Mouse (Mus musculus) heart, adult 2 months (tissue): ENCODE data around the gene Msgn1. TPM values are rescaled to one million over a fixed set of nuclear protein-coding genes. Genes with fewer than 3 reads are reported as not detected.

Experiments used
- DNase-seq, 2 experiments: peaks; one replicate each; pipeline ENCODE4 v3.0.0; 2021
- H3K27ac ChIP-seq: fragments of 200-600 bp; 2 replicates; pipeline ENCODE4 v1.8.1; 2022
- H3K27me3 ChIP-seq: fragments of 200-500 bp; 2 replicates; pipeline ENCODE4 v1.6.1; 2012; ENCODE audit warnings: mild to moderate bottlenecking, low read length, inconsistent platforms, mixed read lengths; ENCODE audit not compliant: control insufficient read depth, insufficient read depth
- H3K36me3 ChIP-seq: fragments of 200-500 bp; 2 replicates; pipeline ENCODE4 v1.6.1; 2012; ENCODE audit warnings: low read length, inconsistent platforms; ENCODE audit not compliant: control insufficient read depth, insufficient read depth
- H3K4me1 ChIP-seq: fragments of 200-500 bp; 2 replicates; pipeline ENCODE4 v1.6.1; 2011; ENCODE audit warnings: low read length; ENCODE audit not compliant: control insufficient read depth, insufficient read depth
- H3K4me3 ChIP-seq: fragments of 200-600 bp; 2 replicates; pipeline ENCODE4 v1.8.1; 2022
- H3K79me2 ChIP-seq: fragments of 200-500 bp; replicated peaks from 2 replicates; pipeline ENCODE4 v1.6.1; 2012; ENCODE audit warnings: mild to moderate bottlenecking, inconsistent platforms, low read length, moderate library complexity, mixed read lengths; ENCODE audit not compliant: control insufficient read depth, insufficient read depth
- H3K9ac ChIP-seq: fragments of 200-500 bp; 2 replicates; pipeline ENCODE4 v1.6.1; 2012; ENCODE audit warnings: low read depth, mild to moderate bottlenecking, control low read depth, inconsistent platforms, low read length, mixed read lengths
- CTCF ChIP-seq: fragments of 200-600 bp; IDR thresholded peaks from 2 replicates; pipeline ENCODE4 v1.8.1; 2022; ENCODE audit warnings: antibody characterized with exemption, mild to moderate bottlenecking, moderate library complexity
- EP300 ChIP-seq: fragments of 200-500 bp; IDR thresholded peaks from 2 replicates; pipeline ENCODE4 v1.6.1; 2011; ENCODE audit warnings: low read depth, low read length, control low read depth; ENCODE audit not compliant: insufficient read depth
- POLR2A ChIP-seq: fragments of 200-500 bp; IDR thresholded peaks from 2 replicates; pipeline ENCODE4 v1.6.1; 2011; ENCODE audit warnings: mild to moderate bottlenecking, low read depth, low read length, control low read depth; ENCODE audit not compliant: insufficient read depth
- WGBS: fragments of 180-500 bp; shearing (Covaris S2); methylation state at CpG from one replicate; pipeline ENCODE4 v1.1.7; 2018; 5-methylcytosine and 5-hydroxymethylcytosine counted together
- intact Hi-C: fragments of 180-260 bp; cut with DNase I; formaldehyde crosslinking; loops from one replicate; pipeline ENCODE4 v1.15.1; 2025
- long read RNA-seq: library from polyadenylated mRNA; stranded (forward); transcript quantifications from one replicate; pipeline ENCODE4 v2.0.0, GENCODE M21; 2021
- polyA plus RNA-seq: library from polyadenylated mRNA; depleted of rRNA; stranded (reverse); fragments of >200 nt; gene quantifications from 2 replicates; pipeline ENCODE4 v1.2.3, GENCODE M21; 2012; rRNA removed
- total RNA-seq, 2 experiments: library from RNA; stranded (reverse); gene quantifications; 2 replicates each; pipeline ENCODE4 v1.2.3; 2021

Msgn1 gene
- total RNA-seq (not detected), polyA plus RNA-seq (not detected in 2 replicates)
- long read RNA-seq: 0 reads

DNA sequence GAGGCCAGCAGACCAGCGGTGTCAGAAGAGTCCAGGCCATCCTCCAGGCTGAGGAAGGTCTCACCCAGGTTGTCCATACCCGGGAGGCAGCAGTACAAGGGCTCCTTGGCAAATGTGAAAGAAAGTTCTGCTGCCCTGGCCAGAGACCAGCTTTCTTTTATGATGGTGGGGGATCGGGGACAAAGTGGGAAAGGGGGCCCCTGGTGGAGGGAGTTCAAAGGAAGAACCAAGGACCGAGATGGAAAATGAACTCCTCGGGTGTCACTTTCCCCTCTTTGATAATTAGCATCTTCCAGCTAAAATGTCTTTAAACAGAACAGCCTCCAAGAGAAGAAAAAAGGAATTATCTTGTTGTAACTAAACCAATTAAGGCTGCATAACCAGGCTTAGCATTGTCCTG is at the start of gene Msgn1:
Gene Msgn1, minus strand, starts transcription at position 101 of the 400 bp plus-strand sequence.
- H3K9ac ChIP-seq: no peak within 1 kb of the TSS
- no peak within 1 kb of the TSS for H3K27ac ChIP-seq
- no peaks in the 10 kb centered on the region for H3K27me3 ChIP-seq
- no peak for TF ChIP-seq CTCF
- no peak for TF ChIP-seq POLR2A
- no peak for TF ChIP-seq EP300
- H3K79me2 ChIP-seq: no peaks in the 10 kb centered on the region
- no peak for DNase-seq
- peaks cover 5% of the 10 kb centered on the region for H3K4me1 ChIP-seq
- H3K4me3 ChIP-seq: no peak within 1 kb of the TSS
- no peaks in the 10 kb centered on the region for H3K36me3 ChIP-seq
- WGBS: 54% methylated on average over 5 of the region's 5 CpGs
- intact Hi-C loops: no loop called here

DNA sequence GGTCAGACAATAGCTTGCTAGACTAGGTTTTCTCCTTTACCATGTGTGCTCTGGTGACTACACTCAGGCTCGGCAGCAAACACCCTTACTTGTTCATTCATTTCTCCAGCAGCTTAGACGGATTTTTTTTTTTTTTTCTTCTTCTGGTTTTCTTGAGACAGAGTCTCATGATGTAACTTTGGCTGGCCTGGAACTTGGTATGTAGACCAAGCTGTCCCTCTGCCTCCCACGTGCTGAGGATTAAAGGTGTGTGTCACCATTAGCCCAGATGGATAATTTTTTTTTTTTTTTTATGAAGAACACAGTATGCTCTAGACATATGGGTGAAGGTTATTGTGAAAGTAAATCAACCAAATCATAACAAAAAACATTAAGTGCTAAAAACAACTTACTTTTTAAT is 41.5 kb upstream of the Msgn1 start:
- TF ChIP-seq EP300 (no peak), CTCF (no peak), POLR2A (no peak)
- no peaks in the 10 kb centered on the region for H3K4me1 ChIP-seq
- H3K9ac ChIP-seq: no peak overlapping the region
- H3K27me3 ChIP-seq: no peaks in the 10 kb centered on the region
- H3K27ac ChIP-seq: no peak overlapping the region
- intact Hi-C loops: no loop called here
- H3K4me3 ChIP-seq: no peak overlapping the region
- no peak for DNase-seq
- WGBS: 82% methylated on average over 3 of the region's 3 CpGs
- H3K36me3 ChIP-seq: no peaks in the 10 kb centered on the region
- H3K79me2 ChIP-seq: no peaks in the 10 kb centered on the region

DNA sequence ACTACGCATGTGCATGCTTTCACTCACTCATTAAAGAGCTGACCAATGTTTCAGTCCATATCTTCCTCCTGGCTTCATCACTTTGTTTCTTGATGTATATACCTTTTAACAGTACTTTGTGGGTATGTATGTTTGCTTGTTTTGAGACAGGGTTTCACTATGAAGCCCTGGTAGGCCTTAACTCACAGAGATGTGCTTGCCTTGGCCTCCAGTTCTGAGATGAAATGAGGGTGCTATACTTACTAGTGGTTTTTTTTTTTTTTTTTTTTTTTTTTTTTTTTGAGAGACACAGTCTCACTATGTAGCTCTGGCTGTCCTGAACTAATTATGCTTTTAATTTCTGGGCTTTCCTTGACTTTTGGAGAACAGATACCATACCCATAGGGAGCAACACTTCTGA is 38.7 kb upstream of the Msgn1 start:
- H3K79me2 ChIP-seq: no peaks in the 10 kb centered on the region

DNA sequence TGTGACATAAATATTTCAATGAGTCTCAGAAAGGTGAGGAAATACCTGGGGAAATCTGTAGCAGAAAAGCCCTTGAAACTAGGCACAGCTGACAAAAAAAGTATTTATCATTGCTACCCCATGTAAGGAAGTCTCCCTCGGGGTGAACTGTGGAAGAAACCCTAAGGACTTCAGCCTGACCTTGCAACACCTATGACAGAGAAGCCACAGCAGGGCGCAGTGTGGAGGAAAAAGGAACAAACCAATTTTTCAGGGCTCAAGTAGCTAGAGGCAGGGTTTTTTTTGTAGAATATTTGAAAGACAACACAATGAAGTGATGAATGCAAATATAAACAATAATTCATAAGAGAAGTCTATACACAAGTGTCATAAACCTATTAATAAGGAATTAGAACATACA is 27.2 kb upstream of the Msgn1 start:
- no peak overlapping the region for H3K27ac ChIP-seq
- no peak for TF ChIP-seq CTCF
- TF ChIP-seq POLR2A: no peak
- TF ChIP-seq EP300: no peak
- 69% methylated on average over 2 of the region's 2 CpGs for whole genome bisulfite sequencing
- no peak overlapping the region for H3K4me3 ChIP-seq
- no peak overlapping the region for H3K9ac ChIP-seq
- DNase-seq: no peak
- intact Hi-C loops: no loop called here
- H3K36me3 ChIP-seq: no peaks in the 10 kb centered on the region
- no peaks in the 10 kb centered on the region for H3K27me3 ChIP-seq
- no peaks in the 10 kb centered on the region for H3K4me1 ChIP-seq
- H3K79me2 ChIP-seq: no peaks in the 10 kb centered on the region

More for the DNA sequence above, 38.7 kb upstream of the Msgn1 start:
- whole genome bisulfite sequencing: 100% methylated on average over 1 of the region's 1 CpGs
- no peaks in the 10 kb centered on the region for H3K4me1 ChIP-seq
- no peak overlapping the region for H3K4me3 ChIP-seq
- no peak for DNase-seq
- H3K9ac ChIP-seq: no peak overlapping the region
- H3K36me3 ChIP-seq: no peaks in the 10 kb centered on the region
- H3K27ac ChIP-seq: no peak overlapping the region
- intact Hi-C loops: no loop called here
- TF ChIP-seq EP300 (no peak), CTCF (no peak), POLR2A (no peak)
- no peaks in the 10 kb centered on the region for H3K27me3 ChIP-seq

DNA sequence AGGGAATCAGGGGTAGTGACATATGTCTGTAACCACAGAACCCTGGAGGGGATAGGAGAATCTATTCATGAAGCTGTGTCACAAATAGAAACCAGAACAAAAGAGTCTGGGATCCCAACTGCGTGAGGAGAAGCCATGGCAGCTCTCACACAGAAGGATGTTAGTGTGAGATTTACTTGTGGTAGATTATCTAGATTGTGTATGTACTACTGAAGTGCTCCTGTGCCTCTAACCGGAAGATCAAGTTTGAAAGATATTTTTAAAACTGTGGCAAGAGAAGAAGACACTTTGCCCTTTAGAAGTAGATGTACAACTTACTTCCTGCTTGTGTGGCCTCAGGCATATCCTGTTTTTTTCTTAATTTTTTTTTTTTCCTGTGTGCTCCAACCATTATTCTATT is 21.5 kb upstream of the Msgn1 start:
- no peak overlapping the region for H3K27ac ChIP-seq
- H3K4me3 ChIP-seq: no peak overlapping the region
- no peaks in the 10 kb centered on the region for H3K79me2 ChIP-seq
- H3K9ac ChIP-seq: no peak overlapping the region
- TF ChIP-seq EP300: no peak
- no peak for TF ChIP-seq CTCF
- no peak for TF ChIP-seq POLR2A
- DNase-seq: no peak
- WGBS: 43% methylated on average over 2 of the region's 2 CpGs
- intact Hi-C loops: no loop called here
- no peaks in the 10 kb centered on the region for H3K27me3 ChIP-seq
- H3K36me3 ChIP-seq: no peaks in the 10 kb centered on the region
- no peaks in the 10 kb centered on the region for H3K4me1 ChIP-seq

DNA sequence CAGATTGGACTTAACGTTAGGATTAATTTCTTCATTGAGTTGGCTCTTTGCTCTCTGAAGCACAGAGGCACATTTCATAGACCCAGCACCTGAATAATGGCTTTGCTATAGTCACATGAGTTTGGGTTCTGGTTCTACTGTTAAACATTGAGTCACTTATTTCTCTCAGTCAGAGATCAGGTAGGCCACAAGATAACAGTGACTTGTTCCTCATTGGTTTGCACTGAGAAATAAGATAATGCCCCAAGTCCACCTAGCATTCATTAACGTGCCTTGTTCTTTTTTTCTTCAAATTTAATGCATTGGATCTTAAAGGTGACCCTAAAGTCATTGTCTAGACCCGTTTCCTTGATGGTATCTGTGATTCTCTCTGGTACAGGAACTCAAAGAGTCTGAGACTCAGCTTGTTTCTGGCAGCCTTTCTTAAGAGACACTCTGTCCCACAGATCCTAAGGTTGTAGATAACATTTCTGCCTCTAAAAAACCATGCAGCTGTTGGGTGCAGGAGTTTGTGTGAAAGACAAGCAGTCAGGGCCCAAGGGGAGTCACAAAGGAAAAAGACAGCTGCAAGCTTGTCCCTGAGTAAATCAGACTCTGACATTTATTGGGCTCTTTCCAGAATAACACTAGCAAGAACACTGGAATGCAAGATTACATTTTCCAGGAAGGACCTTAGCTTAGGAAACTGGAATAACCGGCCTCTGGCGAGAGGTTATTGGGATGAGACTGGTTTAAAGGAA is 17.9 kb upstream of the Msgn1 start:
- Histone ChIP-seq H3K27me3 (no peaks in the 10 kb centered on the region), H3K4me1 (no peaks in the 10 kb centered on the region; the same call in 1 of the 2 replicates), H3K36me3 (no peaks in the 10 kb centered on the region), H3K9ac (no peak overlapping the region), H3K79me2 (no peaks in the 10 kb centered on the region), H3K27ac (peak overlapping the region; percentile 1; the same call in 1 of the 2 replicates), H3K4me3 (no peak overlapping the region)
- intact Hi-C loops: no loop called here
- peak in 1 of 2 experiments; percentile 29 for DNase-seq
- 37% methylated on average over 5 of the region's 5 CpGs for WGBS
- TF ChIP-seq EP300 (no peak), CTCF (no peak), POLR2A (no peak)
